Mouse (Mus musculus): Measurements from ENCODE around the gene Wdr82. TPM values are rescaled to one million over a fixed set of nuclear protein-coding genes. Genes with fewer than 3 reads are reported as not detected.
A peak's percentile ranks its signal among the peaks of the same experiment; 100 is the strongest.

Wdr82 gene
- total RNA-seq, 2 experiments from 2014 or later = 134 TPM

- no peak for TF ChIP-seq CTCF (conservative IDR thresholded peaks at IDR 0.05)
- DNase-seq (ENCODE audit: low spot score in 2 of 2) = no peak
- no peak overlapping the region for H3K4me3 ChIP-seq
- H3K27ac ChIP-seq = peak overlapping the region; percentile 62; the same call in 1 of the 2 replicates
Measured at GRCm38 (mm10) chr9:106236818-106237211, 66.1 kb downstream of the Wdr82 start.

DNA sequence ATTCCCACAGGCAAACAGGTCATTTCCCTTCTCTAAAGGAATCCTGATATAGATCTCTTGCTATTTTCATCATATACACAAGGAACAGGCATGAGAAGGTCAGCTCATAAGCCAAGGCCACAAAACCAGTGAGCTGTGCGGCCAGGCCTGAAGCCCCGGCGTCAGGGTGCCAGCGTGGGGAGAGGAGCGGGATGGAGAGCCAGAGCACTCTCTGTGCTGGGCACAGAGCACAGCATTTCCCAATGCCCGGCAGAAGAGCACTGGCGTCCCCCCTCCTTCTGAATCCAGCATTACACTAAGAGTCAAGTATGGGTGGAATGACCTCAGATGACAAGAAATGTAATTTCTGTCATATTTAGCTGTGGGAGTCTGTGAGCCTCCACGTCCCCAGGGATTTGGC, 66.7 kb downstream of the Wdr82 start:
- Histone ChIP-seq H3K27ac (peak overlapping the region; percentile 53), H3K4me3 (no peak overlapping the region)
- no peak for TF ChIP-seq CTCF (conservative IDR thresholded peaks at IDR 0.05)
- DNase-seq (ENCODE audit: low spot score in 2 of 2) = no peak

- Histone ChIP-seq H3K27ac (peak overlapping the region; percentile 53; the same call in 1 of the 2 replicates), H3K4me3 (no peak overlapping the region)
- no peak for DNase-seq (ENCODE audit: low spot score in 2 of 2)
- TF ChIP-seq CTCF (conservative IDR thresholded peaks at IDR 0.05) = no peak
Measured at GRCm38 (mm10) chr9:106237878-106238277, 67.2 kb downstream of the Wdr82 start.

Small RNA genes lying within 50 kb of the gene (microRNA-seq; reads per million reads assigned to microRNA genes)
- gene Mir135a-1 = 3.5 to 7.7 reads per million in 2 experiments
- 123,838 to 142,604 reads per million in 2 experiments for gene Mirlet7g

Other genes with a start within 250 kb of the Wdr82 start
- under 1 TPM; 0.39 to 0.64 TPM for gene Col6a5, start 210.3 kb upstream of the Wdr82 start, total RNA-seq (2021)
- gene Col6a4, start 74.1 kb upstream of the Wdr82 start, total RNA-seq (2021) = 1 to 10 TPM in 1 of 2 experiments, under 1 TPM in 1; 0.76 to 2.1 TPM
- gene Glyctk, start 12.8 kb upstream of the Wdr82 start, total RNA-seq (2021) = 1 to 10 TPM; 4.2 TPM
- 10 to 100 TPM; 19.4 to 21.8 TPM for gene Ppm1m, start 28.8 kb downstream of the Wdr82 start, total RNA-seq (2021)
- 10 to 100 TPM; 52.4 to 58.9 TPM for gene Twf2, start 32.2 kb downstream of the Wdr82 start, total RNA-seq (2021)
- gene Tlr9, start 51.7 kb downstream of the Wdr82 start, total RNA-seq (2021) = 1 to 10 TPM; 1.4 to 1.5 TPM
- gene Alas1, start 77.7 kb downstream of the Wdr82 start, total RNA-seq (2021) = 100 to 1,000 TPM; 149 to 154 TPM
- gene Poc1a, start 110.1 kb downstream of the Wdr82 start, total RNA-seq (2021) = 10 to 100 TPM in 1 of 2 experiments, 1 to 10 TPM in 1; 8.6 to 14.5 TPM
- gene Dusp7, start 197.7 kb downstream of the Wdr82 start, total RNA-seq (2021) = 10 to 100 TPM; 81.7 to 93.2 TPM

Data from layer of hippocampus, adult 2 months (tissue).